Mouse (Mus musculus) limb, embryonic 12.5 days (tissue): ENCODE data around the gene Thbs3. TPM values are rescaled to one million over a fixed set of nuclear protein-coding genes. Genes with fewer than 3 reads are reported as not detected.

Experiments used
- ATAC-seq: fragments of 200-750 bp; cut with Nextera tagmentation; 2 replicates; pipeline ENCODE4 v1.8.0; 2017; ENCODE audit warnings: low read depth, moderate TSS enrichment; ENCODE audit not compliant: insufficient number of reproducible peaks, insufficient read depth, low FRiP score, low TSS enrichment
- H3K27ac ChIP-seq: fragments of 300-500 bp; sonication (generic); 2 replicates; pipeline ENCODE4 v1.5.1; 2016; ENCODE audit warnings: mild to moderate bottlenecking, moderate library complexity
- H3K27me3 ChIP-seq: fragments of 300-500 bp; sonication (generic); 2 replicates; pipeline ENCODE4 v1.6.1; 2016; ENCODE audit warnings: mild to moderate bottlenecking, moderate library complexity
- H3K36me3 ChIP-seq: fragments of 300-500 bp; sonication (generic); 2 replicates; pipeline ENCODE4 v1.6.1; 2016; ENCODE audit warnings: mild to moderate bottlenecking, moderate library complexity
- H3K4me1 ChIP-seq: fragments of 300-500 bp; sonication (generic); replicated peaks from 2 replicates; pipeline ENCODE4 v1.6.1; 2016
- H3K4me2 ChIP-seq: fragments of 300-500 bp; sonication (generic); 2 replicates; pipeline ENCODE4 v1.6.1; 2016; ENCODE audit warnings: mild to moderate bottlenecking, moderate library complexity
- H3K4me3 ChIP-seq: fragments of 300-500 bp; sonication (generic); replicated peaks from 2 replicates; pipeline ENCODE4 v1.5.1; 2016; ENCODE audit warnings: mild to moderate bottlenecking
- H3K9ac ChIP-seq: fragments of 300-500 bp; sonication (generic); replicated peaks from 2 replicates; pipeline ENCODE4 v1.6.1; 2016; ENCODE audit warnings: mild to moderate bottlenecking, moderate library complexity
- H3K9me3 ChIP-seq: fragments of 300-500 bp; sonication (generic); 2 replicates; pipeline ENCODE4 v1.6.1; 2016; ENCODE audit warnings: mild to moderate bottlenecking, moderate library complexity
- WGBS: fragments of 180-500 bp; shearing (Covaris S2); methylation state at CpG from one replicate; pipeline ENCODE4 v1.1.7; 2016; 5-methylcytosine and 5-hydroxymethylcytosine counted together
- polyA plus RNA-seq: library from polyadenylated mRNA; unstranded; fragments of >200 nt; fragmentation: Nextera tagmentation; extraction: Ambion mirVana; gene quantifications from 2 replicates; pipeline ENCODE4 v1.2.1, GENCODE M21; 2016

Gene Thbs3
- polyA plus RNA-seq, 1 experiment from 2014 or later: 44.2 TPM

DNA sequence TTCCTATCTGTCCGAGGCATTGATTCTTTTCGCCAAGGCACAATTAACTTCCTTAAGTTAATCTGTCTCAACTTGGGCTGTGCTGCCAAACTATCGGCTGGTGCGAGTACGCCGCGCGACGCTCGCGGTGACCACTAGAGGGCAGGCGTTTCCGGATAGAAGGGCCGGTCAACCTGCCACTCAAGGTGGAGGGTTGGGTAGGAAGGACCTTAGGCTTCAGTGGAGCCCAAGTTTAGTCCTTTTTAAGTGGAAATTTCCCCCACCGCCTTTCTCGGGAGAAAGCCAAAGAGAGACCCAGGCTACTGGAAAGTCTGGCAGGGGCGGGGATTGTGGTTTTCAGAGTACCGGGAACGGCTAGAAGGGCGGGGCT is 13.2 kb downstream of the Thbs3 start:
- Histone ChIP-seq H3K9me3 (no peaks in the 10 kb centered on the region), H3K4me2 (peak overlapping the region; percentile 96), H3K4me1 (peaks cover 44% of the 10 kb centered on the region), H3K9ac (0 out of 2 replicates have a peak overlapping the region, but pooled peaks have one; percentile 27), H3K27me3 (peaks cover 26% of the 10 kb centered on the region), H3K4me3 (peak overlapping the region; percentile 51), H3K27ac (peak overlapping the region; percentile 86; the same call in 1 of the 2 replicates), H3K36me3 (peaks cover 21% of the 10 kb centered on the region)
- peak; percentile 43; the same call in 1 of the 2 replicates for ATAC-seq
- WGBS: under 1% methylated on average over 20 of the region's 20 CpGs

DNA sequence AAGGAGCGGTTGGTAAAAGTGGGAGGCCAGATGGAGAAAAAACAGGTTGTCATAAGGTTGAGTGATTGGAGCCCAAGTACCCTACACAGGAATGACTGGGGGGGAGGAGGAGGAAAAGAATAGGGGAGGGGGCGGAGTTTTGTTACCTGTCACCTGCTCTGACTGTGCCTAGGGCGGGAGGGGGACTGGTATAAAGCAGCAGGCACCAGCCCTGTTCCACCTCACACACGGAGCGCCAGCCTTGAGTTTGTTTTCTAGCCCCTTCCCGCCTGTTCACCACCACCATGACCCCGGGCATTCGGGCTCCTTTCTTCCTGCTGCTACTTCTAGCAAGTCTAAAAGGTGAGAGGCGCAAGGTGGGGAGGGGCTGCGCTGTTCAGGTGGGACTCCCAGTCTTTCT is 13.9 kb downstream of the Thbs3 start, which contains the start of gene Muc1:
Gene Muc1, plus strand, starts transcription at position 222 of the 400 bp plus-strand sequence.
- peaks cover 26% of the 10 kb centered on the region for H3K27me3 ChIP-seq
- ATAC-seq: no peak
- peaks cover 19% of the 10 kb centered on the region for H3K36me3 ChIP-seq
- 23% methylated on average over 10 of the region's 10 CpGs for WGBS
- H3K27ac ChIP-seq: peak within 1 kb of the TSS; percentile 86
- H3K4me3 ChIP-seq: peak within 1 kb of the TSS; percentile 51
- H3K9me3 ChIP-seq: no peaks in the 10 kb centered on the region
- H3K4me1 ChIP-seq: peaks cover 45% of the 10 kb centered on the region
- peak within 1 kb of the TSS; percentile 67; the same call in 1 of the 2 replicates for H3K9ac ChIP-seq
- peak within 1 kb of the TSS; percentile 96 for H3K4me2 ChIP-seq

DNA sequence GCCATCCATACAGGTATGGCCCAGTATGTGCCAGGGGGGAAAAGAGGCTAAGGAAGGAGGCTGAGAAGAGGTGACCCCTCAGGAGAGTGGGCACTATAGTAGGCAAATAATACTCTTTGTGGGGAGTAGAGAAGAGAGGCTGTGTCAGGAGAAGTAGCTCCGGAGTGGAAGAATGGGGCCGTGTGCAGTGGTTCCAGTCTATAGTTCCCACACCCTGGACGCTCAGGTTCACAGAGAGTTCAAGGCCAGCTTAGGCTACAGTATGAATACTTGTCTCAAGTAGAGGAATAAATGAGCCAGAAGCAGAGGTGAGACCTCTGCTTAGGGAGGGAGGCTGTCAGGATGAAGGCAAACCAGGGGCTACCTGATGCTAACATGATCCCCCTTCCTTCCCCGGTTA is 14.3 kb downstream of the Thbs3 start:
- WGBS: 68% methylated on average over 4 of the region's 4 CpGs
- peaks cover 26% of the 10 kb centered on the region for H3K27me3 ChIP-seq
- H3K4me3 ChIP-seq: no peak overlapping the region

DNA sequence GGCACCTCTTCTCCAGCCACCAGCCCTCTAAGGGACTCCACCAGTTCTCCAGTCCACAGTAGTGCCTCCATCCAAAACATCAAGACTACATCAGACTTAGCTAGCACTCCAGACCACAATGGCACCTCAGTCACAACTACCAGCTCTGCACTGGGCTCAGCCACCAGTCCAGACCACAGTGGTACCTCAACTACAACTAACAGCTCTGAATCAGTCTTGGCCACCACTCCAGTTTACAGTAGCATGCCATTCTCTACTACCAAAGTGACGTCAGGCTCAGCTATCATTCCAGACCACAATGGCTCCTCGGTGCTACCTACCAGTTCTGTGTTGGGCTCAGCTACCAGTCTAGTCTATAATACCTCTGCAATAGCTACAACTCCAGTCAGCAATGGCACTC is 15.6 kb downstream of the Thbs3 start:
- no peak for ATAC-seq
- Histone ChIP-seq H3K9ac (no peak overlapping the region), H3K36me3 (peaks cover 21% of the 10 kb centered on the region), H3K27ac (no peak overlapping the region), H3K4me1 (peaks cover 40% of the 10 kb centered on the region), H3K4me3 (no peak overlapping the region), H3K9me3 (no peaks in the 10 kb centered on the region), H3K27me3 (peaks cover 26% of the 10 kb centered on the region), H3K4me2 (no peak overlapping the region)
- WGBS: 87% methylated on average over 2 of the region's 2 CpGs

More for the DNA sequence above, 14.3 kb downstream of the Thbs3 start:
- no peak for ATAC-seq
- H3K9me3 ChIP-seq: no peaks in the 10 kb centered on the region
- H3K4me2 ChIP-seq: no peak overlapping the region
- H3K4me1 ChIP-seq: peaks cover 45% of the 10 kb centered on the region
- no peak overlapping the region for H3K9ac ChIP-seq
- H3K27ac ChIP-seq: no peak overlapping the region
- peaks cover 19% of the 10 kb centered on the region for H3K36me3 ChIP-seq

DNA sequence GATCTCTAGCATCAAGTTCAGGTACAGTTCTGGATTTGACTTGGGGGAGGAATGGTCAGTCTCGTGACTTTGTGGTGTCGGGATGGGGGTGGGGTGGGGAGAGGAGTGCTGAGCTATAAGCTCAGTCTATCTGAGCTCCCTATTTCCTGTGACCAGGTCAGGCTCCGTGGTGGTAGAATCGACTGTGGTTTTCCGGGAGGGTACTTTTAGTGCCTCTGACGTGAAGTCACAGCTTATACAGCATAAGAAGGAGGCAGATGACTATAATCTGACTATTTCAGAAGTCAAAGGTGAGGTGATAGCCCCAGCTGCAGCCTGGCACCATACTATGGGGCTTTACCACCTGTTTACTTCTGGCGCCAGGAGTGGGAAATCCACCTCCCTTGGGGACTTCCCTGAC is 16.4 kb downstream of the Thbs3 start:
- Histone ChIP-seq H3K9ac (no peak overlapping the region), H3K4me3 (no peak overlapping the region), H3K9me3 (no peaks in the 10 kb centered on the region), H3K36me3 (peaks cover 26% of the 10 kb centered on the region), H3K27ac (no peak overlapping the region), H3K4me2 (no peak overlapping the region), H3K4me1 (peaks cover 32% of the 10 kb centered on the region), H3K27me3 (peaks cover 24% of the 10 kb centered on the region)
- no peak for ATAC-seq
- WGBS: 62% methylated on average over 7 of the region's 7 CpGs

DNA sequence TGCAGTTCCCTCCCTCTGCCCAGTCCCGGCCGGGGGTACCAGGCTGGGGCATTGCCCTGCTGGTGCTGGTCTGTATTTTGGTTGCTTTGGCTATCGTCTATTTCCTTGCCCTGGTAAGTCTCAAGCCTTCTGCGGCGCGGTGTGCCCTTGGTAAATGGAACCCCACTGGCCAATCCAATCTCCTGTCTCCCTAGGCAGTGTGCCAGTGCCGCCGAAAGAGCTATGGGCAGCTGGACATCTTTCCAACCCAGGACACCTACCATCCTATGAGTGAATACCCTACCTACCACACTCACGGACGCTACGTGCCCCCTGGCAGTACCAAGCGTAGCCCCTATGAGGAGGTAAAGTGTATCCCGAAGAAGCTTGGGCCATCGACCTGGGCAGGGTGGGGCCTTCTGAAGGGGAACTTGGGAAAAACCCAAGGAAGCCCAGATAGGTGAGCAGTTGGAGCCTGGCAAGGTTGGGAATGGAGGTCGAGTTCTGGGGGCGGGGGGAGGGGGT is 16.8 kb downstream of the Thbs3 start:
- WGBS: 67% methylated on average over 16 of the region's 16 CpGs
- H3K4me2 ChIP-seq: no peak overlapping the region
- H3K27me3 ChIP-seq: peaks cover 24% of the 10 kb centered on the region
- H3K9ac ChIP-seq: no peak overlapping the region
- peaks cover 30% of the 10 kb centered on the region for H3K36me3 ChIP-seq
- H3K4me1 ChIP-seq: peaks cover 27% of the 10 kb centered on the region
- H3K27ac ChIP-seq: no peak overlapping the region
- no peaks in the 10 kb centered on the region for H3K9me3 ChIP-seq
- H3K4me3 ChIP-seq: no peak overlapping the region
- no peak for ATAC-seq

DNA sequence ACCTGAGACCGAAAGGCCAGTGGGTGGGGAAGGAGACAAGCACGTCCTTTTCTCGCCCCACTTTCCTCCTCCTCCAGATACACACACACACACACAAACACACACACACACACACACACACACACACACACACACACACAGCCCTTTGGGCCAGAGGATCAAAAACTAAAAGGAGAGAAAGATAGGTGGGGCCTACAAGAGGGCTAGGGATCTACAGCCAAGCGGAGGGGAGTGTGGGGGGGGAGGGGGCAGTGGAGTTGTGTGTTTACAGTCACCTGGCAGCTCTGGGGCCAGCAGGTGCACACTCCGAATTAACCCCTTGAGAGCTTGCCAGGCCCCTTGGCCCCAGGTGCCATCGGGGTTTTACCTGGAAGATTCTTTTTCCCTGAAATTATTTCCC is 17.6 kb downstream of the Thbs3 start:
- Histone ChIP-seq H3K9me3 (no peaks in the 10 kb centered on the region), H3K27ac (no peak overlapping the region), H3K9ac (no peak overlapping the region), H3K36me3 (peaks cover 37% of the 10 kb centered on the region), H3K27me3 (peaks cover 24% of the 10 kb centered on the region), H3K4me3 (no peak overlapping the region), H3K4me2 (no peak overlapping the region), H3K4me1 (peaks cover 22% of the 10 kb centered on the region)
- no peak for ATAC-seq
- 65% methylated on average over 4 of the region's 6 CpGs for WGBS

DNA sequence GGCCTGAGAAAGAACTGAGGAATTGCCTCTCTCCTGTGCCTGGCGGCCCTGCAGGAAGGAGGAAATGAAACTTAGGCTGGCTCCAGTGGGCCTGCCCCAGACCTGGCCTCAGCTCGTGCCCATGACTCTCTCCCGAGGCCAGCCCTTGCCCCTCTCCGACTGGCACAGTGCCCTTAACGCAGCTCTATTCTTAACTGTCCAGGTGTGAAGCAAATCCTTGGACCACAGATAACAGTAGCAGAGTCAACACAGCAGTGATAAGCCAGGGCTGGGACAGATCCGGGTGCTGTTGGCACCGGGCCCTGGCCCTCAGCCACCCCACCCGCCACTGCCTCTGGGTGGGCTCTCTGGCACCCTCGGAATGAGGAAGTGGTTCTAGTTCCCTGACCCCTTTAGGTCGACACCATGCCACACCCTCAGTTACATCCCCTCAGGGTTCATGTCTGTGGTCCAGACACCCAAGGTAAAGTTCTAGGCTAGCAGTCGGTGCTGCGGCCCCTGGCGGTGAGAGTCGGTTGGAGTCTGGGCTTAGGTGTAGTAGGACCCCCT is 18.7 kb downstream of the Thbs3 start:
- Histone ChIP-seq H3K4me2 (no peak overlapping the region), H3K4me3 (no peak overlapping the region), H3K9ac (no peak overlapping the region), H3K27me3 (peaks cover 22% of the 10 kb centered on the region), H3K36me3 (peaks cover 47% of the 10 kb centered on the region), H3K4me1 (peaks cover 15% of the 10 kb centered on the region), H3K27ac (no peak overlapping the region), H3K9me3 (no peaks in the 10 kb centered on the region)
- no peak for ATAC-seq
- WGBS: 81% methylated on average over 14 of the region's 14 CpGs

DNA sequence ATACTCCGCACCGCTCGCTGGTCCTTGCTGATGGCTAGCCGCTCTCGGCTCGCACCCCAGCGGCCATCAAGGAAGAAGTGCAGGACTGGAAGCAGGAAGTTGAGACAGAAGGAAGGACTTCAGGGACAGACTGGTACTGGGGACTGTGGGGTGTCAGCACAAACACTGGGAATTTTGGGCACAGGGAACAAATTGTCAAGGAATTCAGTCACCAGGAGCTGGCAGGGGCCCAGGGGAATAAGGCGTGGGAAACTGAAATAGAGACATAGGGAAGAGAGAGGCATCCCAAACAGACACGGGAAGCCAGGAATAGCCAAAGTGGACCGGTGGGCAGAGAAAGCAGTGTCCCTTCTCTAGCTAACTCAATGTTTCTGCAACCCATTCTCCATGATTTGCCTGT is 21.5 kb downstream of the Thbs3 start:
- Histone ChIP-seq H3K4me1 (peaks cover 10% of the 10 kb centered on the region), H3K27me3 (no peaks in the 10 kb centered on the region; the same call in none of the 2 replicates), H3K4me3 (no peak overlapping the region), H3K4me2 (no peak overlapping the region), H3K9ac (no peak overlapping the region), H3K36me3 (peaks cover 58% of the 10 kb centered on the region), H3K9me3 (no peaks in the 10 kb centered on the region), H3K27ac (no peak overlapping the region)
- no peak for ATAC-seq
- WGBS: 90% methylated on average over 10 of the region's 10 CpGs

DNA sequence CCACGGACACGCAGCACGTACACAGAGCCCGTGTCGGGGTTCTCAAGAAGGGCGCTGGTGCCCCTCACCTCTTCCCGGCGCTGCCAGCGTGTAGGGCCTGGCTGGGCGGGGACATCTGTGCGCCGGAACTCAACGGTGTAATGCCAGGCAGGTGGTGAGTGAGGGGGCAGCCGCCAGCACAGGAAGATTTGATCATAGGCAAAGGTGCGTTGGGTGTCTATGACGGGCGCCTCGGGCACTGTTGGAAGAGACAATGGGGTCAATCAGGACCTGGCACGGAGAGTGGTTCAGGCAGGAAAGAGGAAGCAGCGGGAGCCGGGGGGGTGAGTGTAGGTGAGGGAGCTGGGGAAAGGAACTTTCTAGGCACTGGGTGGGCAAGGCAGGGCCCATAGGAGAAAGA is 22.7 kb downstream of the Thbs3 start:
- ATAC-seq: no peak
- WGBS: 94% methylated on average over 21 of the region's 21 CpGs
- Histone ChIP-seq H3K4me2 (no peak overlapping the region), H3K4me3 (no peak overlapping the region), H3K27me3 (no peaks in the 10 kb centered on the region; the same call in 1 of the 2 replicates), H3K4me1 (peaks cover 5% of the 10 kb centered on the region), H3K9ac (no peak overlapping the region), H3K36me3 (peaks cover 66% of the 10 kb centered on the region), H3K9me3 (no peaks in the 10 kb centered on the region), H3K27ac (no peak overlapping the region)

DNA sequence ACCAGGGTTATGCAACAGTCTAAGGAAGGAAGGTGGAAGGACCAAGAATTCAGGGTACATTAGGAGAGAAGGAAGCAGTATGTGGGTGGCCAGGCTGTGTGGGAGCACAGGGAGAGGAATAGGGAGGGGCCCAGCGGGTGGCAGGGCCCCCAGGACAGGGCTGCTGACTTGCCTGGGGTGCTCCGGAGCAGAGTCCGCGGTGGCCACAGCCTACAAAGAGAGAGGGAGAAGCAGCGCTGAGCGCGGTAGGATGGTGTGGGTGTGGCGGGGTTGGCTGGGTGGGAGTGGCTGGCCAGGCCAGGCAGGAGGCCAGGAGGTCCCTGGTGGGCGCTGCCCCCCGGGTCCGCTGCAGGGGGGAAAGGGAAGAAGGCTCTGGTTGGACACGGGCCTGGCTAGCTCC is 23.5 kb downstream of the Thbs3 start:
- no peak overlapping the region for H3K4me2 ChIP-seq
- H3K27me3 ChIP-seq: no peaks in the 10 kb centered on the region; the same call in 1 of the 2 replicates
- H3K4me1 ChIP-seq: peaks cover 4% of the 10 kb centered on the region
- no peak overlapping the region for H3K4me3 ChIP-seq
- no peak overlapping the region for H3K27ac ChIP-seq
- ATAC-seq: no peak
- peaks cover 64% of the 10 kb centered on the region for H3K36me3 ChIP-seq
- H3K9ac ChIP-seq: no peak overlapping the region
- WGBS: 65% methylated on average over 11 of the region's 12 CpGs
- no peaks in the 10 kb centered on the region for H3K9me3 ChIP-seq
